Mouse (Mus musculus): ENCODE results near the gene Anapc2. TPM values are rescaled to one million over a fixed set of nuclear protein-coding genes. Genes with fewer than 3 reads are reported as not detected.

Gene Anapc2
- total and polyA plus RNA-seq, 2 experiments from 2014 or later = 41.0 to 48.6 TPM

DNA sequence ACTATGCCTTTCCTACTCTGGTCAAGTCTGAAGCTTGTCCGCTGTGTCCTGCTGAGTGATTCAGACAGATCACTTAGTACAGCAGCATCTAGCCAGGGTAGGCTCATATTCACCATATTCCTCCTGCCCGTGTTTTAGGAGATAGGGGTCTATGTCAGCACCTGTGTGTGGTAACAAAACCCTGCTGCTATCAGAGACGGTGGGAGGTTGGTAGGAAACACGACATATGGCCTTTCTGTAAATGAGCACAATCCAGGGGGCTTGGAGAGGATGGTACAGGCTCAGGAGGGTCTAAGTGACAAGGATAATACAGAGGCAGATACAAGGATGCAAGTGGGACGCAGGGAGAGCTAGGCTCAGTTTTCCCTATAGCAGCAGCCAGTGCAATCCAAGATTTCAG, 42.7 kb upstream of the Anapc2 start:
- H3K4me1 ChIP-seq (ENCODE audit: control insufficient read depth, insufficient read depth) = peaks cover 15% of the 10 kb centered on the region
- no peaks in the 10 kb centered on the region for H3K9me3 ChIP-seq (replicated peaks; ENCODE audit: control insufficient read depth, low read length)
- no peak for DNase-seq (ENCODE audit: low spot score)
- no peak overlapping the region for H3K4me2 ChIP-seq (ENCODE audit: low read depth, low read length)
- WGBS = 60% methylated on average over 5 of the region's 5 CpGs
- H3K27me3 ChIP-seq (ENCODE audit: control insufficient read depth, insufficient read depth, low read length) = 0 out of 2 replicates have a peak, but pooled peaks cover 5% of the 10 kb centered on the region
- H3K36me3 ChIP-seq (replicated peaks; ENCODE audit: control insufficient read depth, insufficient read depth, low read length) = no peaks in the 10 kb centered on the region
- H3K27ac ChIP-seq (ENCODE audit: low read depth) = no peak overlapping the region
- TF ChIP-seq CTCF (IDR thresholded peaks at IDR 0.05; ENCODE audit: low read depth) (no peak), EP300 (IDR thresholded peaks at IDR 0.05; ENCODE audit: low read depth) (no peak)
- ATAC-seq (ENCODE audit: insufficient read depth, low read depth) = no peak
- no peak overlapping the region for H3K9ac ChIP-seq (replicated peaks; ENCODE audit: low read depth, low read length)
- no peak overlapping the region for H3K4me3 ChIP-seq (ENCODE audit: low read depth, low read length)

DNA sequence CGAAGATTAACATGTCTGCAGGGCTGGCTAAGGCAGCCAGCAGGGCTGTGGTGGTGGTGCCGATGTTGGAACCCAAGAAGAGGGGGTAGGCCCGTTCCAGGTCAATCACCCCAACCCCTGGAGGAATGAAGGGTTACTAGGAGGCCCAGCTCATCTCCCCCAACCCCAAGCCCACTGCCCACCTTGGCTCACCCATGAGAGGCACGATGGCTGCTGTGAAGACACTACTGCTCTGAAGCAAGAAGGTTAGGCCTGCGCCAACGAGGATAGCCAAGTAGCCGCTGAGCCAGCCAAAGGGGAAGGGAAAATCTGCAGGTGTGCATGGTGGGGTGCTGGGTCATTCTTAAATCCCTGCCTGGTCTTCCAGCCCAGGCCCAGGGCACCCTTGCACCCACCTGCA, 41.7 kb upstream of the Anapc2 start:
- ATAC-seq (ENCODE audit: insufficient read depth, low read depth) = no peak
- WGBS = 62% methylated on average over 7 of the region's 7 CpGs

GRCm38 (mm10) chr2:25231038-25231437, 41.2 kb upstream of the Anapc2 start:
- 47% methylated on average over 12 of the region's 12 CpGs for WGBS
- no peaks in the 10 kb centered on the region for H3K36me3 ChIP-seq (replicated peaks; ENCODE audit: control insufficient read depth, insufficient read depth, low read length)
- no peak overlapping the region for H3K9ac ChIP-seq (replicated peaks; ENCODE audit: low read depth, low read length)
- DNase-seq (ENCODE audit: low spot score) (no peak), ATAC-seq (ENCODE audit: insufficient read depth, low read depth) (no peak)
- peaks cover 9% of the 10 kb centered on the region for H3K4me1 ChIP-seq (ENCODE audit: control insufficient read depth, insufficient read depth)
- no peak overlapping the region for H3K27ac ChIP-seq (ENCODE audit: low read depth)
- no peak for TF ChIP-seq CTCF (IDR thresholded peaks at IDR 0.05; ENCODE audit: low read depth)
- no peak for TF ChIP-seq EP300 (IDR thresholded peaks at IDR 0.05; ENCODE audit: low read depth)
- no peak overlapping the region for H3K4me2 ChIP-seq (ENCODE audit: low read depth, low read length)
- peaks cover 9% of the 10 kb centered on the region; the same call in 1 of the 2 replicates for H3K27me3 ChIP-seq (ENCODE audit: control insufficient read depth, insufficient read depth, low read length)
- H3K9me3 ChIP-seq (replicated peaks; ENCODE audit: control insufficient read depth, low read length) = no peaks in the 10 kb centered on the region
- H3K4me3 ChIP-seq (ENCODE audit: low read depth, low read length) = no peak overlapping the region

More for the DNA sequence above, 41.7 kb upstream of the Anapc2 start:
- no peaks in the 10 kb centered on the region for H3K36me3 ChIP-seq (replicated peaks; ENCODE audit: control insufficient read depth, insufficient read depth, low read length)
- H3K9me3 ChIP-seq (replicated peaks; ENCODE audit: control insufficient read depth, low read length) = no peaks in the 10 kb centered on the region
- H3K27me3 ChIP-seq (ENCODE audit: control insufficient read depth, insufficient read depth, low read length) = peaks cover 8% of the 10 kb centered on the region; the same call in 1 of the 2 replicates
- H3K4me1 ChIP-seq (ENCODE audit: control insufficient read depth, insufficient read depth) = peaks cover 13% of the 10 kb centered on the region
- DNase-seq (ENCODE audit: low spot score) = no peak
- TF ChIP-seq CTCF (IDR thresholded peaks at IDR 0.05; ENCODE audit: low read depth) (no peak), EP300 (IDR thresholded peaks at IDR 0.05; ENCODE audit: low read depth) (no peak)
- no peak overlapping the region for H3K27ac ChIP-seq (ENCODE audit: low read depth)
- no peak overlapping the region for H3K9ac ChIP-seq (replicated peaks; ENCODE audit: low read depth, low read length)
- H3K4me3 ChIP-seq (ENCODE audit: low read depth, low read length) = no peak overlapping the region
- H3K4me2 ChIP-seq (ENCODE audit: low read depth, low read length) = no peak overlapping the region

- Histone ChIP-seq H3K4me1 (ENCODE audit: control insufficient read depth, insufficient read depth) (peaks cover 3% of the 10 kb centered on the region; the same call in 1 of the 2 replicates), H3K27me3 (ENCODE audit: control insufficient read depth, insufficient read depth, low read length) (peaks cover 12% of the 10 kb centered on the region; the same call in 1 of the 2 replicates), H3K27ac (ENCODE audit: low read depth) (no peak overlapping the region), H3K9me3 (replicated peaks; ENCODE audit: control insufficient read depth, low read length) (no peaks in the 10 kb centered on the region), H3K36me3 (replicated peaks; ENCODE audit: control insufficient read depth, insufficient read depth, low read length) (no peaks in the 10 kb centered on the region), H3K4me2 (ENCODE audit: low read depth, low read length) (no peak overlapping the region), H3K4me3 (ENCODE audit: low read depth, low read length) (no peak overlapping the region), H3K9ac (replicated peaks; ENCODE audit: low read depth, low read length) (no peak overlapping the region)
- WGBS = 71% methylated on average over 4 of the region's 4 CpGs
- TF ChIP-seq EP300 (IDR thresholded peaks at IDR 0.05; ENCODE audit: low read depth) (no peak), CTCF (IDR thresholded peaks at IDR 0.05; ENCODE audit: low read depth) (no peak)
- DNase-seq (ENCODE audit: low spot score) (no peak), ATAC-seq (ENCODE audit: insufficient read depth, low read depth) (no peak)
Observed at GRCm38 (mm10) chr2:25233421-25233820, 38.9 kb upstream of the Anapc2 start.

- no peaks in the 10 kb centered on the region for H3K36me3 ChIP-seq (replicated peaks; ENCODE audit: control insufficient read depth, insufficient read depth, low read length)
- H3K27ac ChIP-seq (ENCODE audit: low read depth) = no peak within 1 kb of the TSS
- H3K27me3 ChIP-seq (ENCODE audit: control insufficient read depth, insufficient read depth, low read length) = peaks cover 15% of the 10 kb centered on the region; the same call in 1 of the 2 replicates
- H3K9ac ChIP-seq (replicated peaks; ENCODE audit: low read depth, low read length) = no peak within 1 kb of the TSS
- DNase-seq (ENCODE audit: low spot score) (no peak), ATAC-seq (ENCODE audit: insufficient read depth, low read depth) (no peak)
- WGBS = 64% methylated on average over 3 of the region's 3 CpGs
- H3K4me2 ChIP-seq (ENCODE audit: low read depth, low read length) = no peak within 1 kb of the TSS
- no peak within 1 kb of the TSS for H3K4me3 ChIP-seq (ENCODE audit: low read depth, low read length)
- TF ChIP-seq EP300 (IDR thresholded peaks at IDR 0.05; ENCODE audit: low read depth) = no peak
- no peak for TF ChIP-seq CTCF (IDR thresholded peaks at IDR 0.05; ENCODE audit: low read depth)
- H3K9me3 ChIP-seq (replicated peaks; ENCODE audit: control insufficient read depth, low read length) = no peaks in the 10 kb centered on the region
- H3K4me1 ChIP-seq (ENCODE audit: control insufficient read depth, insufficient read depth) = no peaks in the 10 kb centered on the region
Observed at GRCm38 (mm10) chr2:25234050-25234449, 38.2 kb upstream of the Anapc2 start, which contains the start of gene Slc34a3. Gene Slc34a3, minus strand, starts transcription at chr2:25234364.
